Mouse (Mus musculus): ENCODE results near the gene Sval3.

The Sval3 gene

DNA sequence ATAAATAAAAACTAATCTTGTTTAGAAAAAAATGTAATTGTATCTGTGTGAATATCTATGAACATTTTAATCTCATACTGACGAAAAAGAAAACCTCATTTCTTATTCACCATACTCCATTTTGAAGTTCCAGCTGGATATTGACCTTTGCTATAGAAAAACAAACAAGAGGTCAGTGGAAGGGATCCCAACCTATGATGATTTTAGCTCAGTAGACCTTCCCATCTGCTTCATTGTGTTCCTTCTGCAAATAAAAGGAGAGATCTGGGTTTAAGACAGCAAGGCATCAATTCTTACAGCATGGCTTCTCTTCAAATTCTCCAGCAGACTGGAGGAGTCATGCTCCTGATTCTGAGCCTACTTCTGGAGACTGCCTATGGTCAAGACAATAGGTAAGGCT lies at the start of gene Sval3:
Gene Sval3 (plus strand): TSS at position 301 of the 400 bp plus-strand sequence.
- DNase-seq (ENCODE audit: low spot score): no peak

DNA sequence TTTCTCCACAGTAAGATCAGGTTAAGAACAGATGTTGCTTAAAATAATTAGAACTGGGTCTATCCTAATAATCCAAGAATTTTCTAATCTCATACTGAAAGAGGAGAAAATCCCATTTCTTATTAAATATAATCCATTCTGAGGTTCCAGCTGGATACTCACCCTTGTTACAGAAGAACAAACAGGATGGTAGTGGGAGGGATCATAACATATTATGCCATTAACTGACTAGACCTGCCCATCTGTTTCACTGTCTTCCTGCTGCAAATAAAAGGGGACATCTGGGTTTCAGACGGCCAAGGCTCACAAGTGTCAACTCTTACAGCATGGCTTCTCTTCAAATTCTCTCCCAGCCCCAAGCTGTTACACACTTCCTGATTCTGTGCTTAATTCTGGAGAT lies 16.6 kb upstream of the Sval3 start, which contains the start of gene Sval1:
Gene Sval1 (plus strand): TSS at position 301 of the 400 bp plus-strand sequence.
- DNase-seq (ENCODE audit: low spot score): no peak

Data from layer of hippocampus, adult 9-10 months (tissue).